Mouse (Mus musculus) hindlimb bud, embryonic 11.5 days (tissue): ENCODE measurements at regions not wholly inside any gene's neighbourhood (a gene's known extent, or its start where the extent isn't known, plus 50 kb on each side); places are given as distances from the start of the nearest gene placed in this dataset.

Experiments
- DNase-seq: peaks from one replicate; pipeline ENCODE4 v3.0.0-alpha.2; 2012; ENCODE audit warnings: low read depth, low spot score; ENCODE audit errors: extremely low spot score

DNA sequence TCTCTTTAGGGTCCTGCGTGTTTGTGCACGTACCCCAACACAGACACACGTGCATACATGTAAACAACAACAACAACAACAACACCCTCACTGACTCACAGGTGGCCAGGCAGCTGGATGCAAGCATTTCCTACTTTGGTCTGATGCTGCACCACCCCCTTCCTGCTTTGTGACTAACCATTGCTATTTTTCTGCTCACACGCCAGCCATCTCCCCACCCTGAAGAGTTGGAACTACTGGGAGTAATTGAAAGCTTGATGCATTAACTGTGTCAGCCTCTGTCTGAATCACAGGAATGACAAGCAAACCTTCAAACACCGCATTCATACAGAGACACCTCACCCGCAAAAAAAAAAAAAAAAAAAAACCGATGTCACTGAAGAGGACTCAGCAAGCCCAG lies 346.5 kb downstream of the Prdm2 start:
- no peak for DNase-seq

DNA sequence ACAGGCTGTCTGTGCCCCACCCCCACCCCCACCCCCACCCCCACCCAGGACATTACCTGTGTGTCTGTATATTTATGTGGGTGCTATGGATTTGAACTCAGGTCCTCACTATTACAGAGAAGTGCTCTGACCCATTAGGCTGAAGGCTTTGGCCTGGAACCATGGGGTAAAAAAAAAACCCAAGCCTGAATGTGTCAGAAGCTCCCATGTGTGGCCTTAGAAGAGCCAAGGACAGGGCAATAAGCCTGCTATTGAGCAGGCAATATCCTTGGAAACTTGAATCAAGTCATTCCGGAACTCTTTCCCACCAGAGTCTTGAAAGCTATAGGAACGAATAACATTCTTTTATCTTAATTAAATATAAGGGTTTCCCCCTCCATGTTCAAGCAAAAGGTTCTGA lies 347.2 kb downstream of the Prdm2 start:
- DNase-seq = no peak

DNA sequence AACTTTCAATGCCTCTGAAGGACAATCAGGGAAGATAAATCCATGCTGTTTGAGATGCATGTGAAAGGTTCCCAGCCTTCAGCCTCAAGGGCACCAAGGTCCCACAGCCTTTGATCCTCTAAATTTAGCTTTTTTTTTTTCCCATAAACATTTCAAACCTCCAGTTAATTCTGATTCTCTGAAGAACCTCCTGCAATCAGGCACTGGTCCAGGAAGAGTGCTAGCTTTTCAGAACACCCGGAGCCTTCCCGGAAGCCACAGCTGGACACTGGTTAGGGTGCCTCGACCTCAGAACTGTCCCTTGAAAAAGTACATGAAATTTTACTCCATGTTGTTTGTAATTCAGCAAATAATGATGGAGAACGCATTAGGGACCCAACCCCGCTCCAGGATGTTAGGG lies 348.9 kb downstream of the Prdm2 start:
- no peak for DNase-seq

DNA sequence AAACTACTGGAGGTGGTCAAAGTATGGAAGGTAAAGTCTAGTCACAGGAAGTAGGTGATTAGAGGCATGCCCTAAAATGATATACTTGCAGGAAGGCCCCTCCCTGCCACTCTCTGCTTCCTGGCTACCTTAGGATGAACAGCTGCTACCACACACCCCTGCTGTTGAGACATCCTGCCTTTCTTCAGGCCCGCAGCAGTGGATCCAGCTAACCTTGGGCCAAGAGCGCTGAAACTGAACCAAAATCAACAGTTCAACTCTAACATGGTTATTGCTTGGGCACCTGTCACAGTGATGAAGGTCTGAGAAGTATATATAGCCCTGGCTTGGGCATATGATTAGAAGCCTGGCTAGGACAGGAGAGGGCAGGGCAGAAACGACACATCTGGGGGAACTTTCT lies 352.4 kb downstream of the Prdm2 start:
- no peak for DNase-seq

DNA sequence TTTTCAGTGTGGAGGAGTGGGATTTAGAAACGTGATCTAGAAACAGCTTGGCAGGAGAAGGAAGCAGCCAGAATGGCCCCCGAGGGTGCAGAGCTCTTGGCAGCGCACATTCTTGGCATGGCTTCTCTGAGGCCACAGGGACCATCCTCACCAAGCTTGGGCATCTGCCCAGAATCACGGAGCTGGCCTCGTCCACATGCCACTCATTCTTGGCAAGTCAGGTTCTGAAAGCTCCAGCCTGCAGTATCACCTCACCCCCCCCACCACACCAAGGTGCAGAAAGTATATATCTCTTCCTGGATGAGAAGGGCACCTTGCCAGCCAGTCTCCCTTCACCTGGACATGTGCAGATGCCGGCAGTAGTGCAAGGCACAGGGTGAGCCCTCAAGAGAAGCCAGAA lies 356.2 kb downstream of the Prdm2 start:
- DNase-seq = no peak

DNA sequence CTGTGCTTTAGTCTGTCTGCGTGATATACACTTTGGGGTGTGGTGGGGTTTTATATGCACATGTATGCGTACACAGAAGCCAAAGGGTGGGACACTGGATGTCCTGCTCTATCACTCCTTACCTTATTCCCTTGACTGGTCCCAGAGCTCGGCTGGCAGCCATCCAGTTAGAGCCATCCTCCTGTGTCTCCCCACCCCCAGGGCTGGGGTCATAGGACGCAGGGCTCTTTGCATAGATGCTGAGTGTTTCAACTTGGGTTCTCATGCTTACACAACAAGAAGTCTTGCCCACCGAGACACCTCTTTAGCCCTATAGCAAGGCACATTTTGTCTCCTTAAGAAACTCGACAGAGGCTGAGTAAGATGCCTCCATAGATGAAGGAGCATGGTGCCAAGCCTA lies 357.2 kb downstream of the Prdm2 start:
- no peak for DNase-seq

DNA sequence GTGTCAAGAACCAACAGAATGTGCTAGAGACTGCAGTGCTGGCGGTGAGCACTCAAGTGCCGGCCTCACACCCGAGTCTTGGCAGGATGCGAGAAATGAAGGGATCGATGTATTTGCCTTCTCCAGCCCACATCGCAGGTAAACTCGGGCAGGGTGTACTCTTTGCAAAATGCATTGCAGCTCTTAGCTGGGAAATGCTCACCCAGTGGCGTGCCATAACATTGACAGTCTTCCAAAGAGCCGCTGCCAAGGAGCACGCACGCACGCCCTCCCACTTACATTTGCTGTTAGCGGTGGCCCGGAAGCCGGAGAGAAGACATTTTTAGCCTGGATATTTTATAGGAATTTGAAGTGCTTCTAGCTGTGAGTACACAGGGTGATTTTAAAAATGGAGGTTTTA lies 358.9 kb downstream of the Prdm2 start:
- DNase-seq = no peak

DNA sequence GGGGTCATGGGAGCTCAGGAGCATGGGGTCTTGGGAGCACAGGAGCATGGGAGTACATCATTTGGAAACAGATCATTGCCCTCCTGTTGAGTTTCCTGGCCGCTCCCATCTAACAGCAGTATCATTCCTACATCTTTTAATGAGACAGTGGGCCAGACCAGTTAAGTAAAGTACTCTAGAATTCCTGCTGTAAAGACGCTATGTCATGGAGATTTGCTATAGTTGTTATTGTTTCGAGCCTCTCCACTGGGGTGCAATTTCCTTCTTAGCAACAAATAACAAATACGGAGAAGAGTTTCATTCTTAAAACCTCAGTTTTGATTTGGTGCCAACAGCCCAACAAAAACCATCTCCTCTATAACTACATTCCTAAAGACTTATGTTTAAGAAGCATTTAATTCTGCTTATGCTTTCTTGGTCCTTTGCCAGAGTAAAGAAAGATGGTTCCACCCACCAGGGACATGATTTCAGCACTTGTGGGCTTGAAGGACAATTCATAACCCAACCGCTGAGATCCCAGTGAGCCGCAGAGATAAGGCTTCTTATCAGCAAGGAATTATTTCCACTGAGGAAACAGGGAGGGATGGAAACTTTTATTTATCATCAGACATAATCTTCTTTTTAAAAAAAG lies 367.6 kb downstream of the Prdm2 start:
- no peak for DNase-seq

DNA sequence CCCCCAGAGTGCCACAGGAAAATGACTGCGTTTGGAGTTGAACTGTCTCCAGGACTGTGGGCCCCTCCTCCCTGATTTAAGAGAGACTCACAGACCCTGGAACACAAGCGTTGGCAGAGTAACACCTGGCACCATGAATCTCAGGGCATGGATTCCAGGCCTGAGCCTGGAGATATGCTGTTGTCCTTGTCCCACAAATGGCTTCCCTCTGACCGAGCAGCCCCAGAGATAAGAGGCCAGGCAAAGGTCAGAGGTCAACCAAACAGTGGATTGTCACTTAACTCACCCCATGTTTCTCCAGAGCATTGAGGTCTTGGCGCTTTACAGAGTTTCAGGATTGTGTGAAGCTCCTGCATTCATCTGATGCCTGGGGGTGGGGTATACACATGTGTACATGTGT lies 373.3 kb downstream of the Prdm2 start:
- no peak for DNase-seq

DNA sequence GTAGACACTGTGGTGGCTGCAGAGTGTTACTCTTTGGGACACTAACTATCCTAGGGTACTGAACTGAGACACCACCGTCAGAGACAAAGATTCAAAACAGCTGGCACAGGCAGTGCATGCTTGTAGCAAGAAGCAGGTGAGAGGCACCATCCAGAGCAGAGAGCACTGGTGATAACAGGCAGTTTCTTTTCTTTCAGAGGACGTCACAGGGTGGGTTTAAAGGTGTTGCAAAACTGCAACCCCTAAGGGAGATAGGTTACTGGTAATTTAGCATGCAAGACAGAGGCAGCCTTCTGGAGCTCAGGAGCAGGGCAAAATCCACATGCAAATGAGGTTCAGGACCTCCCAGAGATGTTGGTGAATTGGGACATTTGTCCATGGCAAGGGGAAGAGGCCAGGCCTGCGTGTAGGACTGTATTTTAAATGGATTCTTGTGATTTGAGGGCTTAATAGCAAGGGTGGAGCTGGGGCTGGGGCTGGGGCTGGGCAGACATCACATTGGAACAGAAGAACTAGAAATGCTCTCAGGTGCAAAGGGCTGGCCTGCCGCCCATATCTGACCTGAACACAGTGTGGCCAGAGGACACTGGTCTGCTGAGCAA lies 374.3 kb downstream of the Prdm2 start:
- no peak for DNase-seq

DNA sequence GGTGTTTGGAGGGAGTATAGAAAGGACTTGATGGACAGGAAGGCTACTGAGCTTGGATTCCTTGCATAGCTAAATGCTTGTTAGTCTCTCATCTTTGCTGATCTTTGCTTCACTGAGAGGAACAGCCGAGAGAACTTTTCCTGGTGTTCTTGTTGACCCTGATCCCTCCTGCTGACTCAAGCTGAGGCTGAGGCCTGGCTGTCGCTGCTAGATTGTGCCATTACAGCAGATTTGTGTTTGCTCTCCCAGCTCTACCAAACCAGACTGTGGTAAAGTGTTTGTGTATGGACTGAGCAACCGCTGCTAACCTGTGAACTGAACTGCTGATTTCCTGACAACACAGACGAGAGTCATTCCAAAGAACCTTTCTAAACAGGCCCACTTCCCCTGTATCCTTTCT lies 375.2 kb downstream of the Prdm2 start:
- DNase-seq = no peak

DNA sequence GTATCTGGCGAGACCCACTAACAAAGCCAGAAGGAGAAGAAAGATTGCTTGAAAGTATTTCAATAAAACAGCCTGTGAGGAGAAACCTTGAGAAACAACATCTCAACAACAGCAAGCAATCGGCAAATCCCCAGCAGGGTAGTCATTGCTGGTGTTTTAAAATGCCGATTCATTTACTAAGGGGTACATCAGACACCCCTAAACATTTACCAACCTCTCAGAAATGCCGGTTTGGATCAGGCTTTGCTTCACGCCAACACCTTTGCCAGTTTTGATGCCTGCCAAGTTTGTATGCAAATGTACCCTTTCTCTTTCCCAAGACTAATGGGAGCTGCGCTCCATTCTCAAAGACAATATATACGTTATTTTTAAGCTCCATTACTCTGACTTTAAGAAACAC lies 383.1 kb downstream of the Prdm2 start:
- no peak for DNase-seq

DNA sequence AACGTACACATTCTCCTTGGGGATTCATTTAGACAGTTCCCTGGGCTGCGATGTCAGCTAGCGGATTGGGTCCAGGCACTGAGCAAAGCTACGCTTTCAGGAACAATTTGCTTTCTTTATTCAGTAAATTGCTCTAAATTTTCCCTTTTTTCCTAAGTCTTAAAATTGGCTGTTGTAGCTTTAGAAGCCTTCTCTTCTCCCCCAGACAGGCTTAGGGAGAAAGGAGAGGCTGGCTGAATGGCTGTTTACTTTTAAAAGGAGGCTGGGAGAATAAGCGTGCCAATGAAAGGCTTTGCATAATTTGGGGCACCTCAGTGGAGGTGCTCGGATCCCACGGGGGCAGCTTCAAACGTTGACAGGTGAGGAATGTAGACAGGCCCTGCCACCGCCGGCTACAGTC lies 383.8 kb downstream of the Prdm2 start:
- DNase-seq = no peak

DNA sequence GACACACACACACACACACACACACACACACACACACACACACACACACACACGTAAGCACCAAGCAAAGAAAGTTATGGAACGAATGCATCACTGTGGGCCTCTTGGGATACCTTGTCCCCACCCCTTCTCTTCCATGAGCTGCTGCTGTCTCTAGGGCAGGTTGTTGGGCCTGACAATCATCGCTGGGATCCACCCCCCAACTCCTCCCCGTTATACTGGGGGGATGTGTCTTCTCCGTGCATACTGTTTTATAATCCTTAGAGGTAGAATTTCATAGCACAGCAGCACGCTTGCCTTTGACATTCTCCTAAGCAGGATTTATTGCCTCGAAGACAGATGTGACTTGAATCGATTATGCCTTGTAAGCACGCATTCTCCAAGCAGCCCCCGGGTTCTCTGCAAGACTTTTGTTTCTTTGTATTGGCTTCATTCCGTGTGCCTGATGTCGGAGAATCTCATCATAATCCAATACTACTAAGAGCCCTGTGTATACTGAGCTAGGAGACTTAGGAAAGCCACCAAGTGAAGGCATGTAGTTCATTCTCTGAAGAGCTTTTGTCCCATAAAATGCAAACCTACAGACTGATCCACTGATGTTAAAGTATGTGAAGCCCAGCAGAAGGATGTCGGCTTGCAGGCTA lies 386.4 kb downstream of the Prdm2 start:
- peak; percentile 14 for DNase-seq

DNA sequence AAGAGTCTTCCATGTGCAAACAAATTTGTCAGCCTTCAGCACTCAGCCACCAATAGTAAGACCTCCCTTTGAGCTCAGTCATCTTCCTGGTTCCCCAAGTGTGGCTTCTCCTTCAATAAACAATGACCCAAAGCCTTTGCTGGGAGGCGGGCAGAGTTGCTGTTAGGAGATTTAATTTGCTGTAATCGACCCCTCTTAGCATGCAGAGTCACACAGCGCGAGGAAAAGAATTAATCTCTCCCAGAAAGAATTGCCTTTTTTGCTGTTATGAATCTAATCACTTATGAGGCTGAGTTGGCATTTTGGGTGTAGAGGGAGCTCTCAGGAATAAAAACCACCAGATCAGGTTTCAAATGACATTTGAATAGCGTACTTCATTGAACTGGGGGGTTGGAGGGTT lies 387.0 kb downstream of the Prdm2 start:
- DNase-seq = no peak

DNA sequence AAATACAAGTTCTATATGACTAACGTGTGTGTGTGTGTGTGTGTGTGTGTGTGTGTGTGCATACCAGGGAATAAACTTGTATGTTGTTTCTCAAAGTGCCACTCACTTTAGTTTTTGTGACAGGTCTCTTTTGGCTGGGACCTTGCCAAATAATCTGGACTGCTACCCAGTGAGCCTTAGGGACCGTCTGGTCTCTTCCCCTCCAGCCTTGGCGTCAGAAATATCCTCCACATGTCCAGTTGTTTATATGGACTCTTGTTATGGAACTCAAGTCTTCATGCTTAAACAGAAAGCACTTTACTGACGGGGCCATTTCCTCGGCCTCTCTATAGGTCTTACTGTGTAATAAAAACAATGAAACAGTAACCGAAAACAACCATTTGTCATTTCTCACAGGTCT lies 394.4 kb downstream of the Prdm2 start:
- DNase-seq = no peak

DNA sequence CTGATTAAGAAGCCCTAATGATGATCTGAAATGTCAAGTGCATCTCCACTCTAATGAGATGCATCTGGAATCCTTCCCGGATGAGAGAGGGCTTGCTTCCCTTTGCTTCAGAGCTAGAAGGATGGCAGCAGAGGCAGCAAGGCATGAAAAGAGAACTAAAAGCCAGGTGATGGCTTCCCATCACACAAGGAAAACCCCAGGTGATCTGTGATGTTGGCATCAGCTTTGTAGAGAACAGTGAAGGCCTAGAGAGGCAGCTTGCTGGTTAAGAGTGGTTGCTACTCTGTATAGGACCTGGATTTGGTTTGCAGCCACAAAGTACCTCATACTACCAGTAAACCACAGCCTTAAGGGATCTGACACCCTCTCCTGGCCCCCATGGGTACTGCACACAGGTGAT lies 395.8 kb downstream of the Prdm2 start:
- DNase-seq = no peak

DNA sequence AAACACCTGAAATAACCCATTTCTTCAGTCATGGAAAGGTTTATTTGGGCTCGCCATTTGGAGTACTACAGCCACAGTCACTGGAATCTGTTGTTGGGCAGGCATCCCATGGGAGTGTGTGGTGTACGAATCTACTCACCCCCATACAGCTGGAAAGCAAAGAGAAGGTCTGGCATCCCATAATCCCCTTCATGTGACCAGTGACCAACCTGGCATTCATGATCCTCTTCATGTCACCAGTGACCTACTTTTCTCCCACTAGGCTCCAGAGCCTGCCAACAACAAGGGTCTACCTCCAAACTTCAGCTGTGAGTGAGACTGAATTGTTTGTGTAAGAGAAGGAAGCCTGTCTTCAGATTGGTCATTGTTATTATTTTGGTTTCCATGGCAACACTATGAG lies 409.0 kb downstream of the Prdm2 start:
- DNase-seq = no peak

DNA sequence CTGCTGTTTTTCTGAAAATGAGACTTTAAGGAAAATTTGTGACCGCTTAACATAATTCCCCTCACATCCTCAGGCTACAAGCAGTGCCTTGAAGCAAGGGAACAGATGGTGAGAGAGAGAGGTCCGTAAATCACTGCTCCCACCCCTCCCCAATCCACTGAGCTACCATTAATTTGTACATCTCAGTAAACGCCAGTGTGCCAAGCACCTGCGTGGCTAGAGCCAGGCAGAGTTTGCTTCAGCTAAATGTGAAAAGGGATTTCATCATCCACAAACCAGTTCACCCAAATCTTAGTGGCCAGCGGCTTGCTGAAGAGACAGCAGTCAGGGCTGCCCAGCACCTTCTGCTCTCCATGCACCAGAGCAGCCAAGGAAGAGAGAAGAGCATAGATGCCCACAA lies 413.5 kb downstream of the Prdm2 start:
- DNase-seq = no peak

DNA sequence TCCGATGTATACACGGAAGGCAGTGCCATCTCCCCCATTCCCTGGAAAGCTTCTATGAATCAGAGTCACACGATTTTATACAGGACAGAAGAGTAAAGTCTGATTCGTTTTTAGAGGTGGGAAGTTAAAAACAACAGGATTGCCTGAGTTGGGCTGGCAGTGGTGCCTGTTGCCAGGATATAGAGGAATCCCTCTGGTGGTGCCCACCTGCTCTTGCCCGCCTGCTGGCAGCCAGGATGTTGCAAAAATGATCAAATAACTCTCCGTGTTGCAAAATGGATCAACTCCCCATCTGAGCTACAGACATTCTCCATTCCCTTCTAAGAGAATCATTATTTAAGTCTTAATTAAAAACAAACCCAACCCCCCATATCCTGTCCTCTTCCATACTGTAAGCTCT lies 414.0 kb downstream of the Prdm2 start:
- DNase-seq = no peak

DNA sequence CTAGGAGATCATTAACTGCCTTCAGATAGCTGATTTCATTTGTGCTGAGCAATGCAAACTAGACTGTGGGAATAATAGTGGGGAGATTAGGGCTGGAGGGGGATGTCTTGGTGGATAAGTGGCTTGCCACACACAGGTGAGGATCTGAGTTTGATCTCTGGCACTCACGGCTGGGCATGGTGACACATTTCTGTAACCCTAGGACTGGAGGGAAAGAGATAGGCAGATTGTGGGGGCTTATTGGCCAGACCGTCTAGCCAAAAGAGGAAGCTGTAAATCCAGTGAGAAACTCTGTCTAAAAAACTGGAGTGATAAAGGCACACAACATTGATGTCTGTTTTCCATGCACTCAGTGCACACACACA lies 420.2 kb downstream of the Prdm2 start:
- no peak for DNase-seq

DNA sequence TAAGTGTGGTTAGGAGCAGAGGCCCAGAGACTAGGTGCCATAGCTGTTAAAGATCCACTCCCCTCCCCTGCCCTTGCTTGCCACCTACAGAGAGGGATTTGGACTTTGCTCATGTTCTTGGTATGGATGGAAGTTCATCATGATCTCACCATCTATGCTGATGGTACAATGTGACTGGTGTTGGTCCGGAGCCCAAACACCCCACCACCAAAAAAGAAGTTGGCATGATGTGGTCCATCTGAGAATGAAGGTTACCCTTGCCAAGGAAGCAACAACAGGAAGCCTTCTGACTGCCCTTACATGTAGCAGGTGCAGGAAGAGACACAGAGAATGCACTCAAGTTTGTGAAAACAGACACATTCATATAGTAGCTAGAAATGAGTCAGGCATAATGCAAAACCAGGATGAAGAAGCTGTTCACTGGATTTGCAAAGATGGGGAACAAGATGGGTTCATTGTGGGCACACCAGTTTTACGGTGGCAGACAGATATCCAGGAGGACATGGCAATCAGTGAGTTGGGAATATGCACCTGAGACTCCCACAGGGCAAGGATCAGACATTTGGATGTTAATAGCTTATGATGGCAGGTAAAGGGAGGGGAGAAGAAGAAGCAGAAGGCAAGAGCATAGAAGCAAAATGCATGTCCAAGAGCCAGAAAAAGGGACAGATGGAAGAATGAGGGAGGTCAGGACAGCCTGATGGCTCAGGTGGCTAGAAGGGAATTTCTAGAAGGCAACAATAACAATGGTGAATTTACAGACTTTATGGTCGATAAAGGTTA lies 420.8 kb downstream of the Prdm2 start:
- no peak for DNase-seq
